Mouse (Mus musculus) CH12F3 (cell line): Measurements from ENCODE around the gene AI854703.
"Not testable (repeated sequence)": the region's sequence is repeated elsewhere in the genome, so short reads cannot be mapped to it uniquely, and the experiment has no call there.

Experiments
- in situ Hi-C: fragments of 300-500 bp; cut with MboI; formaldehyde crosslinking; loops from 2 replicates; pipeline ENCODE4 v1.14.3; 2020; ENCODE audit warnings: low sequenced_read_pairs

Gene AI854703

DNA sequence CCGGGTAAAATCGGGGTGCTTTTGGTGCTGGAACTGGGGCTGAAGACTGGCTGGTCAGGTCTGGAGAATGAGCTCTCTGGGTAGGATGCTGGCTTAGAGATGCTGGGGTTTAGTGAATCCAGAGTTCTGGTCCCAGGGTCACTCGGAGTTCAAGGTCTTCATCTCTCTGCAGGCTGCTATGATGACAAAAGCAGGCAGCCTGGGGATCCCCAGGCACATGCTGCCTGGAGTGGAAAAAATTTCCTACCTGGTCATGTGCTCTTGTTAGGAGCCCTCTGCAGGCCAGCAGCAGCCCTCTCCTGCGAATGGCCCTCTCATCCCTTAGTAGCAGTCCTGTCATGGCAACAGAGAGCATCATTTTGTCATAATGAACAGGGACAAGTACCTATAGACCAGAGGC is 13.1 kb upstream of the AI854703 start:
- in situ Hi-C loops: no loop called here

DNA sequence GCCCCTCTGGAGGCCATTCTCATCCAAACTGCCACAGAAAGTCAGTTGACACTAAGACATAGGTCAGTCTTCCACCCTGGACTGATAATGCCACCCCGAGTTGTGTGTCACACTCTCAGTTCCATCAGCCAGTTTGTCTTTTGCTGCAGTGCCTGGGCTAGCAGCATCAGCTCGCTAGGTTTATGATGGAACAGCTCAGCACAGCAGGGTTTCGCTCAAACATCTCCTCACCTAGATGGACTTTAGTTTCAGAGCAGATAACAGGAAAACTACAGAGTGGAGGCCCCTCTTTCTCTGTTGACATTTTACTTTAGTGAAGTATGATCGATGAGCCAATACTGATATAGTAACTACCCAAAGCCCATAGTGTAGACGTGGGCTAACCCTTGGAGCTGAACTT is 11.8 kb upstream of the AI854703 start:
- in situ Hi-C loops: no loop called here

DNA sequence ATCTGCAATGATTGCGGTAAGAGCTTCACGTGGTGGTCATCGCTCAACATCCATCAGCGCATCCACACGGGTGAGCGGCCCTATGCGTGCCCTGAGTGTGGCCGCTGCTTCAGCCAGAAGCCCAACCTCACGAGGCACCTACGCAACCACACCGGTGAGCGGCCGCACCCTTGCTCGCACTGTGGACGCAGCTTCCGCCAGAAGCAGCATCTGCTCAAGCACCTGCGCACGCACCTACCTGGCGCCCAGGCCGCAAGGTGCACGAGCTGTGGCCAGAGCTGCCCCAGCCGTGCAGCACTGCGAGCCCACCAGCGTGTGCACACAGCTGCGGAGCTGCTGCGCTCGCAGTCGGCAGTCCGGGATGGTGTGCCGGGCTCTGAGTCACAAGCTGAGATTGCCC is 6.5 kb upstream of the AI854703 start:
- in situ Hi-C loops: no loop called here

DNA sequence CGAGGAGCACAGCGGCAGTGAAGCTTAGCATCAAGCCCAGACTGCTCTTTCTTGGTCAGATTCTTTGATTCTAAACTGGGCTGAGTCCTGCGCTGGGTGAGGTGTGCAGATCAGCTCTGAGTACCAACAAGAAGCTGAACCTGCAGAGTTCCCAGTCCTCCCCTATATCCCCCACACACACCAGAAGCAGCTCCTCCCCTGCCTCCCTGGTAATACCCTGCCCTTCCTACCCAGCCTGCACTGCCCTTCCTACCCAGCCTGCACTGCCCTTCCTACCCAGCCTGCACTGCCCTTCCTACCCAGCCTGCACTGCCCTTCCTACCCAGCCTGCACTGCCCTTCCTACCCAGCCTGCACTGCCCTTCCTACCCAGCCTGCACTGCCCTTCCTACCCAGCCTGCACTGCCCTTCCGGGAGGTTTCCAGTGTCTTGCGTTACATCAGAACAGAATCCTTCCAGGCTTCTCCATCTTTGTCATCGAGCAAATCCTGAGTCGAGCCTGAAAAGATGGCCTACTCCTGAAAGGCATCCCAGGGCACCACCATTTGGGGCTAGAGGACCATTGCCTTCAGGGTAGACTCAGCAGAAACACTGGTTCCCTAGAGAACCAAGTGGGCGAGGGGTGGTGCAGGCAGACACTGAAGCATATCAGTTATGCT is 4.2 kb upstream of the AI854703 start:
- in situ Hi-C loops: not testable (repeated sequence)

- in situ Hi-C loops: no loop called here
Observed at GRCm38 (mm10) chr6:48623460-48623859, 3.1 kb upstream of the AI854703 start.

DNA sequence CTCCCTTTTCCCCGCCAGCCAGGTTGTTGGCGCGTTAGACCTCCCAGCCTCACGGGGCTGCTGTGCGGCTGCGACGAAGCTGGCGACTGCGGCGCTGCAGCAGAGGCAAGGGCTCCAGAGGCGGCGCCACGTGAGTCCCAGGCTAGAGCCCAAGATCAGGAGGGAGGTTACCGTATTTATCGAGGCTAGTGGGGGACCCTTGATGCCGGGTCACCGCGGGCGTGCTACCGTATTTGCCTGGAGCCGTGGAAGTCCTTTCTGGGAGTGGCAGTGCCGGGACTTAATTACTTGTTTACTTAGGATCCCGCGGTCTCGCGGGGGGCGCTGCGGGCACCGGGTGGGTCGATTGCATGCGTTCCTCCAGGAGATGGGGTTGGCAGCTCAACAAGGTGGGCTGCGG is 420 bp downstream of the AI854703 start:
- in situ Hi-C loops: no loop called here

GRCm38 (mm10) chr6:48627511-48627924 is 954 bp downstream of the AI854703 start:
- in situ Hi-C loops: no loop called here

DNA sequence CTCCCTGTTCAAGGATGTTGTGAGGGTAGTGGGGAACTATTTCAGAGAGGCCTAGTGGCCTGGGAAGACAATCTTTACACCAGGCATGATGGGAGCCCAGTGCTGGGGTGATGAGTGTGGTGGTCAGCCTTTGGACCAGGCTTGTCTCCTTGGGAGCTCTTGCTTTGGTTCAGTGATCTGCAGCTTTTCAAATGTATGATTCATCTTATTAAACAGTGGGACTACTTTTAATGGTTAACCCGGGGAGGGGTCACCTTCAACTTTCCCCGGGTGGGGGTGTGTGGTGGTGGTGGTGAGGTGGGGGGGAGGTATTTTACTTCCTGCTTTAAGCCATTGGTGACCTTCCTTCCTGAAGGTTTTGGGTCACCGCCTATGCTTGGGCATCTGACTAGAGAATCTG is 1.8 kb downstream of the AI854703 start:
- in situ Hi-C loops: no loop called here

GRCm38 (mm10) chr6:48628808-48629660 is 2.5 kb downstream of the AI854703 start:
- in situ Hi-C loops: no loop called here

DNA sequence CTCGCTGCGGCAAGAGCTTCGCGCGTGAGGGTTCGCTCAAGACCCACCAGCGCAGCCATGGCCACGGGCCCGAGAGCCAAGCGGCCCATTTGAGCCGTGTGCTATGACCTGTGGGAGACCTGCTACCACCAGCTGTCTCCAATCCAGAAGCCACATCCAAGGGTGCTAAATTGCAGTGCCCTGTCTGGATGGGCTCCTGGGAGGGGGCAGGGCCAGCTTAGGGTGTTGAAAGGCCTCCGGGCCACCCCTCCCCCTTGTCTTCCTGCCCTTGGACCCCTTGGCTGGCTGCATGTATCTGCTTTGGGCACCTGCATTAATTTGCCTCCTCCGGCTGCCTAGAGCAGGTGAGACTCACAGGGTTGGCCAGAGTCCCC is 3.1 kb downstream of the AI854703 start:
- in situ Hi-C loops: no loop called here

DNA sequence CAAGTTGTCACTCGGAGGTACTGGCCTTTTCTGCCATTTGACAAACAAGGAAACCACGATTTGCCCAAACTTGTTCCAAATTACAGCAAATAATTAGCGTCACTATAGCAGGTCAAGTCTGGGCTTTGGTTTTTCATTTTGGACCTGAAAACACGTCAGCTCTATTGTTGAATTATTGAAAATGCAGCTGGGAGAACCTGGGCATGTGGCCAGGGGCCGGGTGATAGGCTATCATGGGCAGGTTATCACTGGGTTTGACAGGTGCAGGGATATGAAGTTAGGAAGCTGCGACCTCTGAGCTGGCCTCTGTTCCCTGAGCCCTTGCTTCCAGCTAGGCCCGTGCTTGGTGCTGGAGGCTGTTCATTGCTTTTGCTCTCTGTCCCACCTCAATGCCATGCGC is 4.3 kb downstream of the AI854703 start:
- in situ Hi-C loops: no loop called here

GRCm38 (mm10) chr6:48635105-48635504 is 8.5 kb downstream of the AI854703 start:
- in situ Hi-C loops: no loop called here

DNA sequence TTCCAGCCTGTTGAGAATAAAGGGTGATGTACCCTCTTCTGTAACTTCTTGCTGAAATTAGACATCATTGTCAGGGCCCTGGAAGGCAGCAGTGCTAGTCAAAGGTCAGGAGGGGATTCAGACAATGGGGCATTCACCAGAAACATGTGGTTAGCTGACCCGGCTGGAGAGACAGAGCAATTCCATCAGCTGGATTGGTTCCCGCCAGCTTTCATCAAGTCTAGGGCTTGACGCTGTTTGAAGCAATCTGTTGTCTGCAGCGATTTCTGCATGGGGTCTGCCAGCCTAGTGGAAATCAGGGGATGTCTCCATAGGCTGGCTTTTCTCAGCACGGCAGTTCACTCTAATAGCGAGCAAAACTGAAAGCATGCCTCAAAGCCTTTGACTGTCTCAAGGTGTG is 10.0 kb downstream of the AI854703 start:
- in situ Hi-C loops: no loop called here

DNA sequence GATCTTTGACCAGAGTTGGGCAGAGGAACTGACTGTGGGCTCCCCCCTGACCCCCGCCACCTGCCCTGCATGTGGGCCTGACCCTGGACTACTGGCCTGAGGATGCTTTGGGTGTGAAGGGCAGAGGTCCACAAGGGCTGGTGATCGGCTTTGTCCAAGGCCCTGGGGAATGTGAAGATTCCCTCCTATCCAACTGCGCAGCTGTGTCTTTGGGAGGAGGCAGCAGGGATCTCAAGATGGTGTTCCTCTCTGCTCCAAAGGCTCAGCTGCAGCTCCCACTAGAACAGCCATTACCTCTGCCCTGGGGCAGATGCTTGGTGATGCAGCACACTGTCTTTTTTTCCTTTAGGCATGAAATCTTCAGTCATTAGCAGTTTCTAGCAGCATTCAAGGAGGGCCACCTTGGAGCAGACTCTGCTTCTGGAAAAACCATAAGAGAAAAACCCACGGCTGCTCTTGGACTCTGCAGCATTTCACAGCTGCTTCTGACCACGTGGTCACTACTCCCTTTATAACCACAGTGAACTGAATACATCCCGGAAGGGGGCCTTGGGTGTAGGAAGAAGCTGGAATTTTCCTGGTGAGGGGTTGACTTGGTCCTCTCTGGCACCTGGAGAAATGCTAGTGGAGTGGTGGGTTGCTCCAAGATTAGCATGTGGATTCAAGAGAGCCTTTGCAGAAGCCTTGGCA is 11.4 kb downstream of the AI854703 start:
- in situ Hi-C loops: no loop called here

- in situ Hi-C loops: no loop called here
Observed at GRCm38 (mm10) chr6:48638553-48638952, 12.0 kb downstream of the AI854703 start.

DNA sequence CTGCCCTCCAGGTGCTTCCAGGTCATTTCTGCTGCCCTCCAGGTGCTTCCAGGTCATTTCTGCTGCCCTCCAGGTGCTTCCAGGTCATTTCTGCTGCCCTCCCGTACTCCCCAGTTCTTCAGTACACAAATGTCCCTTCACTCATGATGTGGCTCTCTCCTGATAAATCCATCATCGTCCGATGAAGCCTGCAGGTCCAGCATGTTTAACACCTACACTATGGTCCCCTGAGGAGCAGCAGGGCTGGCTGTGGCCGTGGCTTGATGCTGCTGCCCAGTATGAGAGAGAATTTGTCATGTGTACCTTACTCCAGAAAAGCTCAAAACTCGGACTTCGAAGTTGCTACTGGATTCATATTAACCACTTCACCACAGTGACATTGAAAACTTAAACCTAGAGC is 14.8 kb downstream of the AI854703 start:
- in situ Hi-C loops: no loop called here

DNA sequence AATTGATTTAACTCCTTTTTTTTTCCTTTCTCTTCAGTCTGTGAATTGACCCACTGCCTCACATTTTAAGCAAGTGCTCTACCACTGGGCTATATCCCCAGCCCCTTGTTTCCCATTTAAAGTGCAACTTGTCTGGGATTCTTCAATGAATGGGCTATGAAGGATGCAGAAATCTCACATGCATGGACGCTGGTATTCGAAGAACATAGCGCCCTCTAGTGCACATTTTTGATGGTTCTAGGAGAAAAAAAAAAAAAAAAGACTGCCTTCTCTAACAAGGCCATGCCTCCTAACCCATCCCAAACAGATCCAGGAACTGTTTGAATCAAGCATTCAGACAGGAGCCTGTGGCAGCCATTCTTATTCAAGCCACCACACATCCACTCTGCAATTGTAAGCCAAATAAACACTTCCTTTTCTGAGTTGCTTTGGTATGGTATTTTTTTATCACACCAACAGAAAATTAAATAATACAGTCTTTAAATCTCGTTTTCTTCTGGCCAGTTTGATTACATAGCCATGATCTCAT is 16.3 kb downstream of the AI854703 start:
- in situ Hi-C loops: no loop called here

DNA sequence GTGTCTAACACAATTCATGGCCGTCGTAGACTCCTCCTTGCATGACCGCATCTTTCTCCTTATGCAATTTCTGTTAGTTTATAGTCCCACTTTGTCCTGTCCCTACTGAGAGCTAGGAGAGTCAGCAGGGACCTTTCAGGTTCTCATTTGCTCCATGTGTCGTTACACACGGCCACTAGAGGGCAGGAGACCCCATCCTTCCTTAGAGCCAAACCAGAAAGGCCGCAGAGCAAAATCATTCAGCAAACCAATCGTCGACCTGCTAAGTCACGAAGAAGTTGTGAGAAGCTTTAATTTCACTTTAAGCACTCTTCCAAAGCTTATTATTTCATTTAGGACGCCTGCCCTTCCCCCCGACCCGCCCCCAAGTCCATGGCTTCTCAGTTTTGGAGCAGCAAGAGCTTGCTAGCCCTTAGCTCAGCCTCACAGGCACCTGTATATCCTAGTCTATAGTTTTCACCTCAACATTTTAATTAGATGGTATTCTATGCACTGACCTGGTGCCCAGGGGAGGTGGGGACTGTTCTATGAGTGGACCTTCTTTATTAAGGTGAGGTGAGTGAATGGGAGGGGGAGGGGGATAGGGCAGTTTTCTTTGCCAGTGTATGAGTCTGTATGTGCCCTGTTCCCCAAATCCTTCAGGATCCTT is 19.2 kb downstream of the AI854703 start:
- in situ Hi-C loops: loop anchor here (5.0 kb wide), 1 partner anchor 122 kb away; no protein-coding TSS in a partner anchor

- in situ Hi-C loops: loop anchor here (5.0 kb wide), 1 partner anchor 121 kb away; no protein-coding TSS in a partner anchor
Observed at GRCm38 (mm10) chr6:48646309-48646690, 19.7 kb downstream of the AI854703 start.

- in situ Hi-C loops: loop anchor here (5.0 kb wide), 1 partner anchor 120 kb away; no protein-coding TSS in a partner anchor
Observed at GRCm38 (mm10) chr6:48646995-48647394, 20.4 kb downstream of the AI854703 start, which contains the start of gene Gimap8. Gene Gimap8 (plus strand): TSS chr6:48647234.

DNA sequence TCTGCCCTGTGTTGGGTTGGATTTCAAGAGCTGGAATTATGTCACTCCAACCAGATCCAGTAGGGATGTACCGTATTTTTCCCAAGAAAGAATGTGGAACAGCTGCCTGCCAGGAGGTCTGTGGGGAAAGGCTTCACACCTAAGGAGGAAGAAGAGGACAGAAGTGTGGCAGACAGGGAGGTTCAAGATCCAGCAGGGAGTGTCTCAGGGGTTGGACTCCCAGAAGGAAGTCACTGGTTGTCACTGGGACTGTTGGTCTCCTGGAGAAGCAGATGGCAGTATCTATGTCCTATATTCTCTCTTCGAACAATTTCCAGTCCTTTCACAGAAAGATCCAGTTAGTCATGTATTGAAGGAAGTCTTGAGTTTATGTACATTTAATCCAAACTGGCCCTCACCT is 21.0 kb downstream of the AI854703 start:
- in situ Hi-C loops: loop anchor here (5.0 kb wide), 1 partner anchor 120 kb away; no protein-coding TSS in a partner anchor
